Mouse (Mus musculus): Measurements from ENCODE around the gene Ppp1r13b. TPM values are rescaled to one million over a fixed set of nuclear protein-coding genes. Genes with fewer than 3 reads are reported as not detected.

The Ppp1r13b gene
- polyA plus RNA-seq, 1 experiment from 2014 or later: 18.9 TPM

GRCm38 (mm10) chr12:111821931-111822330 is 86.0 kb downstream of the Ppp1r13b start:
- Histone ChIP-seq H3K27ac (replicated peaks) (no peak overlapping the region; the same call in 1 of the 2 replicates), H3K9me3 (ENCODE audit: control insufficient read depth, low read length) (no peaks in the 10 kb centered on the region), H3K9ac (ENCODE audit: low read length) (no peak overlapping the region; the same call in 1 of the 2 replicates), H3K36me3 (ENCODE audit: control insufficient read depth, insufficient read depth, low read length) (peaks cover 34% of the 10 kb centered on the region), H3K27me3 (ENCODE audit: control insufficient read depth, insufficient read depth, low read length) (no peaks in the 10 kb centered on the region), H3K4me2 (replicated peaks; ENCODE audit: low read depth) (no peak overlapping the region), H3K4me1 (replicated peaks; ENCODE audit: control insufficient read depth, insufficient read depth) (no peaks in the 10 kb centered on the region), H3K4me3 (ENCODE audit: low read depth, low read length) (no peak overlapping the region)
- WGBS: 61% methylated on average over 4 of the region's 4 CpGs
- no peak for ATAC-seq (ENCODE audit: low FRiP score, low TSS enrichment)
- no peak for DNase-seq (ENCODE audit: low spot score)
- no peak for TF ChIP-seq EP300 (optimal IDR thresholded peaks at IDR 0.05)
- no peak for TF ChIP-seq CTCF (IDR thresholded peaks at IDR 0.05; ENCODE audit: low read depth)

- H3K36me3 ChIP-seq (ENCODE audit: control insufficient read depth, insufficient read depth, low read length): peaks cover 22% of the 10 kb centered on the region
- H3K4me1 ChIP-seq (replicated peaks; ENCODE audit: control insufficient read depth, insufficient read depth): peaks cover 5% of the 10 kb centered on the region; the same call in 1 of the 2 replicates
- 63% methylated on average over 7 of the region's 7 CpGs for WGBS
- H3K27me3 ChIP-seq (ENCODE audit: control insufficient read depth, insufficient read depth, low read length): no peaks in the 10 kb centered on the region
- no peak overlapping the region for H3K4me3 ChIP-seq (ENCODE audit: low read depth, low read length)
- H3K9me3 ChIP-seq (ENCODE audit: control insufficient read depth, low read length): no peaks in the 10 kb centered on the region
- no peak overlapping the region for H3K4me2 ChIP-seq (replicated peaks; ENCODE audit: low read depth)
- TF ChIP-seq CTCF (IDR thresholded peaks at IDR 0.05; ENCODE audit: low read depth): no peak
- TF ChIP-seq EP300 (optimal IDR thresholded peaks at IDR 0.05): no peak
- DNase-seq (ENCODE audit: low spot score) (no peak), ATAC-seq (ENCODE audit: low FRiP score, low TSS enrichment) (no peak)
- no peak overlapping the region for H3K9ac ChIP-seq (ENCODE audit: low read length)
- H3K27ac ChIP-seq (replicated peaks): no peak overlapping the region
Observed at GRCm38 (mm10) chr12:111820708-111821107, 87.2 kb downstream of the Ppp1r13b start.

DNA sequence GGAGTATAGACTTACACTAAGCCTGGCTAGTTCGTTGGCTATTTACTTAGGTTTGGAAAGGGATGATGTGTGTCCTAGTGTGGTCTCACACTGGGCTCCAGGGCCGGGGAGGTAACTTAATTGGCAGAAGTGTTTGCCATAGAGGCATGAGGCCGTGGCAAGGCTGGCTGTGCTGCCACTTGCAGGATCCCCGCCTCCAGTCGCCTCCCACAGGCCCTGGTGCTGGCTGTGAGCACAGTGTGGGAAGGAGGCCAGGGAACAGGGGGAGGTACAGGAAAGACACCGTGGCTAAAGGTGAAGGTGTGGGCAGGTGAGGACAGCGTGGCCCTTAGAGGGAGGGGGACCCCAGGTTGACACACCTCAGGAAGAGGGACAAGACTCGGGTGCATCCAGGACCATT is 88.0 kb downstream of the Ppp1r13b start:
- TF ChIP-seq EP300 (optimal IDR thresholded peaks at IDR 0.05): no peak
- no peak for TF ChIP-seq CTCF (IDR thresholded peaks at IDR 0.05; ENCODE audit: low read depth)
- no peak overlapping the region for H3K4me3 ChIP-seq (ENCODE audit: low read depth, low read length)
- 57% methylated on average over 8 of the region's 8 CpGs for WGBS
- ATAC-seq (ENCODE audit: low FRiP score, low TSS enrichment) (no peak), DNase-seq (ENCODE audit: low spot score) (peak; percentile 53)
- H3K9me3 ChIP-seq (ENCODE audit: control insufficient read depth, low read length): no peaks in the 10 kb centered on the region
- no peaks in the 10 kb centered on the region for H3K27me3 ChIP-seq (ENCODE audit: control insufficient read depth, insufficient read depth, low read length)
- no peak overlapping the region for H3K27ac ChIP-seq (replicated peaks)
- H3K4me2 ChIP-seq (replicated peaks; ENCODE audit: low read depth): no peak overlapping the region
- no peak overlapping the region for H3K9ac ChIP-seq (ENCODE audit: low read length)
- peaks cover 15% of the 10 kb centered on the region for H3K36me3 ChIP-seq (ENCODE audit: control insufficient read depth, insufficient read depth, low read length)
- peaks cover 5% of the 10 kb centered on the region; the same call in 1 of the 2 replicates for H3K4me1 ChIP-seq (replicated peaks; ENCODE audit: control insufficient read depth, insufficient read depth)

GRCm38 (mm10) chr12:111817991-111818390 is 89.9 kb downstream of the Ppp1r13b start:
- no peaks in the 10 kb centered on the region for H3K9me3 ChIP-seq (ENCODE audit: control insufficient read depth, low read length)
- no peak overlapping the region for H3K27ac ChIP-seq (replicated peaks)
- H3K4me2 ChIP-seq (replicated peaks; ENCODE audit: low read depth): no peak overlapping the region
- 70% methylated on average over 8 of the region's 8 CpGs for WGBS
- H3K4me3 ChIP-seq (ENCODE audit: low read depth, low read length): no peak overlapping the region
- DNase-seq (ENCODE audit: low spot score) (no peak), ATAC-seq (ENCODE audit: low FRiP score, low TSS enrichment) (no peak)
- peaks cover 6% of the 10 kb centered on the region for H3K4me1 ChIP-seq (replicated peaks; ENCODE audit: control insufficient read depth, insufficient read depth)
- H3K9ac ChIP-seq (ENCODE audit: low read length): no peak overlapping the region
- H3K27me3 ChIP-seq (ENCODE audit: control insufficient read depth, insufficient read depth, low read length): no peaks in the 10 kb centered on the region
- H3K36me3 ChIP-seq (ENCODE audit: control insufficient read depth, insufficient read depth, low read length): no peaks in the 10 kb centered on the region
- TF ChIP-seq CTCF (IDR thresholded peaks at IDR 0.05; ENCODE audit: low read depth): no peak
- TF ChIP-seq EP300 (optimal IDR thresholded peaks at IDR 0.05): no peak

DNA sequence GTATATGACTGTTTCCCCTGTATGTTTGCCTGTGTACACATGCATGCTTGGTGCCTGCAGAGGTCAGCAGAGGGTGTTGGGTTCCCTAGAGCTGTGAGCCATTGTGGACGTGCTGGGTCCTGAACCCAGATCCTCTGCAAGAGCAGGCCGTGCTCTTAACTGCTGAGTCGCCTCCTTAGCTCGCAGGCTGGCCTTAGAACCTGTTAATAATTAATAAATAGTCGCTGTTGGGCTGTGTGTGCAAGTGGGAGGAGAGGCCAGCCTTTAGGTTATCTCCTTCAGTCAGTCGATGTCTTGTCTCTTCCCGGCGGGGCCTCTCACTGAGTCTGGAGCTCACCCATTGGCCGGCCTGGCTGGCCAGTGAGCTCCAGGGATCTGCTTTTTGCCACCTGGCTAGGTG is 90.9 kb downstream of the Ppp1r13b start:
- WGBS: 43% methylated on average over 9 of the region's 9 CpGs
- Histone ChIP-seq H3K4me1 (replicated peaks; ENCODE audit: control insufficient read depth, insufficient read depth) (peaks cover 8% of the 10 kb centered on the region), H3K27ac (replicated peaks) (peak overlapping the region; percentile 30; the same call in 1 of the 2 replicates), H3K4me2 (replicated peaks; ENCODE audit: low read depth) (no peak overlapping the region; the same call in 1 of the 2 replicates), H3K36me3 (ENCODE audit: control insufficient read depth, insufficient read depth, low read length) (no peaks in the 10 kb centered on the region), H3K27me3 (ENCODE audit: control insufficient read depth, insufficient read depth, low read length) (no peaks in the 10 kb centered on the region), H3K9ac (ENCODE audit: low read length) (no peak overlapping the region), H3K9me3 (ENCODE audit: control insufficient read depth, low read length) (no peaks in the 10 kb centered on the region), H3K4me3 (ENCODE audit: low read depth, low read length) (no peak overlapping the region)
- TF ChIP-seq CTCF (IDR thresholded peaks at IDR 0.05; ENCODE audit: low read depth): peak; percentile 40; the same call in 1 of the 2 replicates
- no peak for TF ChIP-seq EP300 (optimal IDR thresholded peaks at IDR 0.05)
- ATAC-seq (ENCODE audit: low FRiP score, low TSS enrichment) (no peak), DNase-seq (ENCODE audit: low spot score) (no peak)

DNA sequence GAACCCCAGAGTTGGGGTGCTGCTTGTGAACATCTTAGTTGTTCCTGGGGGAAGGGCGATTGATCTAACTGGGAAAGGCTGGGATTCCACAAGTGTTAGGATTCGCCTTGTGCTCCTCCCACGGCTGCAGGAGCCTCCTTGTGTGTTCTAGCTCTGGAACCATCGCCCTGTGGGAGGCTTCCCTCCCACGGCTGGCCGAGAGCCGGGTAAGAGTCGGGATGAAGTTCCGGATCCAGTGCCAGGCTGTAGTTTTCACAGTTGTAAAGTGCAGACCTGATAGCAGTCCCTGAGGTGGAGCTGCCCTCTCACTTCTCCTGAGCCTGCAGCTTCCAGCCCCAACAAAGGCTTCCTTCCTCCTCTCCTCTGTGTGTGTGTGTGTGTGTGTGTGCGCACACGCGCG is 91.4 kb downstream of the Ppp1r13b start:
- Histone ChIP-seq H3K4me1 (replicated peaks; ENCODE audit: control insufficient read depth, insufficient read depth) (peaks cover 8% of the 10 kb centered on the region), H3K27ac (replicated peaks) (peak overlapping the region; percentile 30), H3K27me3 (ENCODE audit: control insufficient read depth, insufficient read depth, low read length) (no peaks in the 10 kb centered on the region), H3K36me3 (ENCODE audit: control insufficient read depth, insufficient read depth, low read length) (no peaks in the 10 kb centered on the region), H3K9ac (ENCODE audit: low read length) (peak overlapping the region; percentile 31; the same call in 1 of the 2 replicates), H3K9me3 (ENCODE audit: control insufficient read depth, low read length) (no peaks in the 10 kb centered on the region), H3K4me2 (replicated peaks; ENCODE audit: low read depth) (peak overlapping the region; percentile 69), H3K4me3 (ENCODE audit: low read depth, low read length) (no peak overlapping the region)
- 42% methylated on average over 13 of the region's 13 CpGs for WGBS
- ATAC-seq (ENCODE audit: low FRiP score, low TSS enrichment) (no peak), DNase-seq (ENCODE audit: low spot score) (peak; percentile 51)
- no peak for TF ChIP-seq CTCF (IDR thresholded peaks at IDR 0.05; ENCODE audit: low read depth)
- no peak for TF ChIP-seq EP300 (optimal IDR thresholded peaks at IDR 0.05)
